Mouse (Mus musculus) adipocyte (in vitro differentiated cells): ENCODE measurements around the gene Ier2.
"Not testable (repeated sequence)": the region's sequence is repeated elsewhere in the genome, so short reads cannot be mapped to it uniquely, and the experiment has no call there.

ENCODE experiments used
- DNase-seq: peaks from one replicate; pipeline ENCODE4 v3.0.0-alpha.2; 2016; ENCODE audit warnings: low spot score

Gene Ier2

DNA sequence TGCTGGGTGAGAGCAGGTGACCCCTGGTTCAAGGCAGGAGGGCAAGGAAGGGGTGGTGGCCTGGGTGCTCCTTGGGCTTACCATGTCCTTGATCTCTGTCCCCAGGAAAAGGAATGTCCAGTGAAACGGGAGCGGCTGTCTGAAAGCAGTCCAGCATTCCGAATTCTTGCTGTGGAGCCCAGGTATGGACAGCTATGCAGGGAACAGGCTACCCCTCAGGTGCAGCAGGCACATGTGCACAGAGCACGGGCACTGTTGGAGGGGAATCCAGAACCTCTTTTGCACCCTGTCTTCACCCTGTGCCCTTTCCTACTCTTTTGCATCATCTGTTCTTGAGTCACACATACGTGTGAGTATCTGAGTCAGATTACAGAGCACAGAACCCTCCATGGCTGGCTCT is 35.6 kb upstream of the Ier2 start:
- DNase-seq, result no peak

DNA sequence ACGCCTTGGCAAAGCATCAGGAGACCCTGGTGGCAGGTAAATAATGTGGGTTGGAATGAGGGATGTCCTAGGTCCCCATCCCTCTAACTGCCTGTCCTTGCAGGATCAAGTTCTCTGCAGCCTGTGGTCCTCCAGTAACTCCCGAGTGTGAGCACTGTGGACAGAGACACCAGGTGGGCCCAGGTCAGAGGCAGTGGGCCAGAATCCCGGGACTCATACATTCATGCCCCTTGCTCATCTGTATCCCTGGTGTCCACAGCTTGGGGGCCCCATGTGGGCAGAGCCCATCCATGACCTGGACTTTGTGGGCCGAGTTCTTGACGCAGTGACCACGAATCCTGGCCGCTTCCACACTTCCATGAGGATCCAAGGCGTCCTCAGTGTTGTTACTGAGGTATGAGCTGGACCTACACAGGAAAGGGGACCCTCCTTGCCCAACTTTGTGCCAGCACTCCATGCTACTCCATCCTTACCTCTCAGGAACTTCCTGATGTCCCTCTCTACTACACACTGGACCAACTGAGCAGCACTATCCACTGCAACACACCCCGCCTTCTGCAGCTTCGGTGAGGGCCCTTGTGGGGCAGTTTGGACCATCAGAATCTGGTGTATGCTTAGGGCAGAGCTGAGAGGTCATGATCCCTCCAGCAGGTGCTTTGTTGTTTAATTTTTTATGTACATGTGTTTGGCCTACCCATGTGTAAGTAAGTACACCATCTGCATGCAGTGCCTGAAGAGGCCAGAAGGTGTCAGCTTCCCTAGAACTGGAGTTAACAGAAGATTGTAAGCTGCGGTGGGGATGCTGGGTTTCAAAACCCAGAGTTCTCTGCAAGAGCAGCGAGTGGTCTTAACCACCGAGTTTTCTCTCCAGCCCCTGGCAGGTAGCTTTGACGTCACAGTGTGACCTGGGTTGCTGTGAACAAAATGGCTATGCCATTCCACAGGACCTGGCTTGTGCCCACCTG is 34.8 kb upstream of the Ier2 start:
- peak; percentile 52 for DNase-seq

DNA sequence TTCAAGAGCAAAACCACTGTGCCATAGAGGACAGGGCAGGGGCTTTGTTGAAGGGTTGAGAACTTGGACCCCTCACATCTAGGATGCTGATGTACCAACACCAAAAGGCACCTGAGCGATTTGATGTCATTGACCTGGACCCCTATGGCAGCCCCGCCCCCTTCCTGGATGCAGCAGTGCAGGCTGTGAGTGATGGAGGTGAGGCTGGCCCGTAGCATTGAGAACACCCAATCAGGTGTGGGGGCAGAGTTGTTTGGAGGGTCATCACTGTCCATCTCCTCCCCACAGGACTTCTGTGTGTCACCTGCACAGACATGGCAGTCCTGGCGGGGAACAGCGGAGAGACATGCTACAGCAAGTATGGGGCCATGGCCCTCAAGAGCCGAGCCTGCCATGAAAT is 32.5 kb upstream of the Ier2 start:
- no peak for DNase-seq

DNA sequence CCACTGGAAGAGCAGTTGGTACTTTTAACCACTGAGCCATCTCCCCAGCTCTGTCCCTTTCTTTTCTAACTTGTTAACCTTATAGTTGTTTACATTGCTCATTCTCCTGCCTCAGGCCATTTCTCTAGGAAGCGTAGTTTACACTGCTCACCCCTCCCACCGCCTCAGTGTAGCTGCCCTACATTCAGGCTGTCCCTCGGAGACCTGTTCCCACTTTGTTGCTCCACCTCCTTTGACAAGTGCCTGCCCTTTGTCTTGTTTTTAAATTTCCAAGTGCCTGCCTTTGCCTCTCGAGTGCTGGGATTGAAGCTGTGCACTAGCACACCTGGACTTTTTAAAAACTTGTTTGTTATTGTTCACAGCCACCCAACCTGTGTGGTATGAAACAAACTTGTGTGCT is 30.7 kb upstream of the Ier2 start:
- no peak for DNase-seq

DNA sequence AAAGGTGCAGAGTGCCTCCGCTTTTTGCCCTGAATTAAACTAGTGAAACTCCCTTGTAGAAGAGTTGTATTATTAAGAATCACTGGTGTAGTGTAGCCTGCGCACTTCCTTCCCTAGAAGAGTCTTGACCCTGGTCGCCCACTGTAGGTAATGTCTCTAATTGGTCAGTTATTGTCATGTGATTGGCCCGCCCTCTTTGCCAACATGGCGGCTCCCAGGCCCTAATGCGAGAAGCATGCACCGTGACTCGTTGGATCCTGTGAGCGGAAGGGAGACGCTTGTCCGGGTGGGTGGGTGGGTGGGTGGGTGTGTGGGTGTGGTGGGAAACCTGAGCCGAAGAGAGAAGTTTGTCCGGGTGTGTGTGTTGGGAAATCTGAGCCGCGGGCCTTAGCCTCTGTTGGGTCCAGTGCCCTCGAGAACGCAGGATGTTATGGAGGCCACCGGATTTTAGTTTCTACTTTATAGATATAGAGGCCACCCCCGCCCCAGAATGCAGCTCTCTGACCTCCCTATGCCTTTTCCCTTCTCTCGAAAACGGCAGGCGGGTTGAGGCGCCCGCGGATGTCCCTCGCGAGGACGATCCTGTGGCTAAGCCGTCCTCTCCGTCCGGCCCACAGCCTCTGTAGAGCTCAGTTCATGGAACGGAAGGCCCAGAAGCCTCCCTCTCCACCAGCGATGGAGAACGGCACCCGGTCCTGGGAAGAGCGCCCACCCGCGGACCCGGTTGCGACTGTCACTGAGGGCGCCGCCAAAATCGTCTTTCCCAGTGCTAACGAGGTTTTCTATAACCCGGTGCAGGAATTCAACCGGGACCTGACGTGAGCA is 26.7 kb upstream of the Ier2 start:
- peak; percentile 98 for DNase-seq

DNA sequence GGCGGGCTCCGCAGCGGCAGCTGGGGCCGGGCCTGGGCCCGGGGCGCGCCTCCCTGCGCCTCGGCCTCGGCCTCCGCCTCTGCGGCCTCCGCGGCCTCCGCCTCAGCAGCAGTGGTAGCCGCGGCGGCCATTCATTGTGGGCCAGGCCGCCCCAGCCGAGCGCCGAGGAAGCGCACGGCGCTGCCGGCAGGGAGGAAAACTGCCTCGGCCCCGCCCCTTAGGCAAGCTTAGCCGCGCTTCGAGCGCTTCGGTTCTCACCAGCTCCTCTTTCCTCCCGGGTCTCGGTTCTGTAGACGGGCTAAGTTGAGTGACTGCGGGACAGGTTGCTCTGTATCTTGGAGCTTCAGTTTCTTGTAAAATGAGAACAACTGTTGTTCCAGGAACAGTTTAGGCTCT is 25.1 kb upstream of the Ier2 start, which contains the start of gene Nacc1:
TSS of gene Nacc1 (minus strand) at position 158 of the 396 bp plus-strand sequence.
- DNase-seq, result peak; percentile 91

DNA sequence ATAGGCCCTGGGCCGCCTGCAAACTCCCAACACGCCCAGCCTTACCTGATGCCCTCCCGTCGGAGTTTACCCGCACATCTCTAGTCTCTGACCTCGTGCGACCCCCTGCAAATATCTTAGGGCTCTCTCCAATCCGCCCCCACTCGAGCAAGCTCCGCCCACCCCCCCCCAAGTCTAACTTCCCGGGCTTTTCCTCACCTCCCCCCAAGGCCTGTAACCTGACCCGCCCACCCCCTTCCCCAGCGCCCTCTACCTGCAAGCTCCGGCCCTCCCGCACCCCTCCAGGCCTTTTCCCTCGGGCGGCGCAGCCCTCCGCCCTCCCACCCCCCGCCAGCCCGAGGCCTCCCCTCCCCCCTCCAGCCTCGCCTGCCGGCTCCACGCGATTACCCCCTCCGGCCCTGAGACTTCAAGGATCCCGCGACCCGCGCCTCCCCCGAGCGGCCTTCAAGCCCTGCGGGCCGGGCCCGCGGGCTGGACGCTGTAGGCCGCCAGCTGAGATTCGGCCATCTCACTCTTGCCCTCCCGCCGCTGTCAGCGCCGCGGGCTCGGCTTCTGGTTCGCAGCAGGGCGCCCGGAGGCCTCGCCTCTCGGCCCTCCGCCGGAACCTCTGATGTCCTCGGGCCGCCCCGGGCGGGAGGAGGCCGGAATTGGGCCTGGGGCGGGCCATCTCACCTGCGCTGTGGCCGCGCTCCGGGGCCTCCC is 24.5 kb upstream of the Ier2 start:
- DNase-seq, result no peak

DNA sequence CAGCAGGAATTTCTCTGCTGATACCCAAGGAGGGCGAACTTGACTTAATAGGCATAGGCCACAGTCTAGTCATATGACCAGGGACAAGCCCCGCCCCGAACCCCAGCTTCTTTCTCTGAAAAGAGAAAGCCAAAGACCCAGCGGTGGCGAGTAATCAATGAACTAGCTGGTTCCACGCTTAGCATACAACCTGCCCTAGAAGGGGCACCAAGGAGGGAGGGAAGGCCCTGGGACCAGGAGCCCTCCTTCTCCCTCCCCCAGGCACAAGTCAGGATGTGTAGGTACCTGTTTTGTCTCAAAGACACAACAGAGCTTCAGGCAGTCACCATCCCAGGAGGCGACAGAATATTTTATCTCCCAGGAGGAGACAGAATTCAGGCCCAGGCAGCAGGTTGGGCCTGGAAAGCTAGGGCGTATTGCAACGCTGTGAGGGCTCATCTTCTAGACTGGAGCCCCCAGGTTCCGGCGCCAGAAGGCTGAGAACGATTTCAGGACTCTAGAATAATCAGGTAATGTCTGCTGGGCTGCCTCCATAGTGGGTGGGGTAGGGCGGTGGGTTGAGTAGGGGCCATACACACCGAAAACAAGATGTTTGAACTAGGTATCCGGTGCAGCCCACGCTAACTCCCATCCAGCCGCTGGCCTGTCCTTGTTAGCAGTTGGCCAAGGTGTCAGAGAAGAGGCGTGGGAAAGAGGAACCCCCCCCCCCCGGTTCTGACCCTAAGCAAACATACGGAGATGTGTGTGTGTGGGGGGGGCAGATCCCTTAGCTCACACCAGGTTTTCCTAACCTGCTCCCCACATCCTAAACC is 23.7 kb upstream of the Ier2 start, which contains the start of gene Trmt1:
TSS of gene Trmt1 (plus strand) at position 117 of the 812 bp plus-strand sequence.
- DNase-seq, result no peak

DNA sequence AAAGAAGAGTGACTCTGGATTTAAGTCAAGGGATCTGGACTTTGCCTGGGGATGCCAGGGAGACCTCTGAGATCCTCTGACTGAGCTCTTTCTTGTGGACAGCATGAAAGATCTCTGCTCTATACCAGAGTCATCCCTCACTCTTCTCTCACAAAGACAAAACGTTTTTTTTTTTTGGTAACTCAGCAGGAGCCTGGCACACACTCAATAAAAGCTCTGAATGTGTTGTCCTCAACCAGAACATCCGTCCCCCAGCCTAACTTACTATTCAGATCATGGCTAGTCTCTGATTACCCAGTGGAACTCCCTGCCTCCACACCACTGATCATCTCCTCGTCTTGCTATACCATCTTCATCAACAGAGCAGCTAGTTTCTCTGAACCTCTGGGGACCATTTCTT is 21.9 kb upstream of the Ier2 start:
- DNase-seq, result no peak

DNA sequence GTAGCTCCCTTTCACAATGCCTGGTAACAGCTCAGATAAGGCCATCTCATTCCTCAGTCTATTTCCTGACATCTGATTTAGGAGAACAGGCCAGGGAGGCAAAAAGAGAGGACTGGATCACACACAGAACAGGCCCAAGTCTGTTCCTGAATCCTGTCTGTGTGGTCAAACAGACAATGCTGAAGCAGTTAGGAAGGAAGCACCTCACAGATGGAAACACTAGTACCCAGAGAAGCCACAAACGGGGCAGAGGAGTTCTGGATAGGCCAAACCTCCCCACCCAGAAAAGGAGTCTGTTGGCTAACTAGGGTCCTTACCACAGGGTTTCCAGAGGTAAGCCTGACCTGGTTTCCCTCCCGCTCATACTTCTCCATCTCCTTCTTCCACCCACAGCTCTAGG is 19.6 kb upstream of the Ier2 start:
- no peak for DNase-seq

DNA sequence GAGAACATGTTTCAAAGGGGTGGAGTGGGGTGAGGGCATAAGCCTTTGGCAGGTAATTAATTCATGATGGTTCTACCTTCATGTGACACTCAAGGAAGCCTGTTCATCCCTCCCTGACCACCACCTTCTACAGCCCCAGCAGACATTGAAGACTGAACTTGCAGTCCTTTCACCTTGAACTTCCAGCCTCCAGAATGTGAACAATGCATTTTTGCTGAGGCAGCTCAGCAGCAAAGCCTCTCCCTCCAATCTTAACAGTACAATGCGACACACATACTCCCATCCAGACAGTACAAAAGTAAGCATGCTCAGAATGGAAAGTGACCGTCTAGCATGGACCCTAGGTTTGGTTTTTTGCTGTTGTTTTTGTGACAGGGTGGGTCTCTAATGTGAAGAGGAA is 18.8 kb upstream of the Ier2 start:
- no peak for DNase-seq

DNA sequence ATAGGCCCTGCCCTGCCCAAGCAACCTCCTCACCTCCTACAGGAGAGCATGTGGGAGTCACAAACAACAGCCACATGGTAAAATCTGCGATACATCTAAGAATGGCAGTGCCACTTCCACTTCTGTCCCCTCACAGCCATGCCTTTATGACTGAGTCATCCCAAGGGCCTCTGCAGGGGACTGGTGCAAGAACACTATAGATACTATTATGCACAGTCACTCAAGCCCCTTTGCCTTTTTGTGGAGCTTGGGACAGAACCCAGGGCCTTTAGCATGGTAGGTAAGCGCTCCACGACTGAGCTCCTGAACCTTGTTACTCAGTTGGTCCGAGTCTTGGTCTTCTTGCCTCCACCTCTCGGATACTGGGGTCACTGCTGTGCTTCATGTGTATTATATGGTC is 14.7 kb upstream of the Ier2 start:
- DNase-seq, result no peak

DNA sequence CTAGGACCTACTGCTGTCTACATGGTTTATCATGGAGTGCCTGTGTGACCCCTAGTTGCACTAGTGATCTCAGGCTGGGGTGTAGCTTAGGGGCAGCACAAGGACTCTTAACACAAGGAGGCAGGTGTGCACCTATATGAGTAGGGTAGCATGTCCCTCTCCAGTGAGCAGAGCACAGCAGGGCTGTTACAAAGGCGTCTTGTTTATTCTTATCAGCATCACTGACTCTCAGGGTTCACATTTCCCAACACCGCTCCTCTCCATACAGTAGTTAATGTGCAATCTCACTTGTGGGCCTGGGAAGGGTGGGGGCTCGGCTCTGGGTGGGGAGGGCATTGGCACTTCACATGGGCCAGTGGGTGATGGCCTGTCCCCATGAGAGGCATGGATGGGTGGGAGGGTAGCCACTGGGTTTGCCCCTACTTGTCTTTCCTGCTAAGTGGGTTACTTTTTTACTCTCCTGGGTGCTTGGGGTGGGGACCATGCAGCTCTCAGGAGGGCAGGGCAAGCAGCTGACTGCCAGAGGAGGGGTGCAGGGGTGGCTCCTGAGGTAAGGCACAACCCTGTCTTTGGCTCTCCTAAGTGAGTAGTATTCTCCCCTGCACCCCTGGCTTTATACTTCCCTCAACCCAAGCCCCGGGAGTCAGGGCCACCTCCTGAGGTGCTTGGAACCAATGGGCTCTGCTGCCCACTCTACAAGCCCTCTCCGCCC is 7.8 kb upstream of the Ier2 start:
- DNase-seq, result not testable (repeated sequence)

DNA sequence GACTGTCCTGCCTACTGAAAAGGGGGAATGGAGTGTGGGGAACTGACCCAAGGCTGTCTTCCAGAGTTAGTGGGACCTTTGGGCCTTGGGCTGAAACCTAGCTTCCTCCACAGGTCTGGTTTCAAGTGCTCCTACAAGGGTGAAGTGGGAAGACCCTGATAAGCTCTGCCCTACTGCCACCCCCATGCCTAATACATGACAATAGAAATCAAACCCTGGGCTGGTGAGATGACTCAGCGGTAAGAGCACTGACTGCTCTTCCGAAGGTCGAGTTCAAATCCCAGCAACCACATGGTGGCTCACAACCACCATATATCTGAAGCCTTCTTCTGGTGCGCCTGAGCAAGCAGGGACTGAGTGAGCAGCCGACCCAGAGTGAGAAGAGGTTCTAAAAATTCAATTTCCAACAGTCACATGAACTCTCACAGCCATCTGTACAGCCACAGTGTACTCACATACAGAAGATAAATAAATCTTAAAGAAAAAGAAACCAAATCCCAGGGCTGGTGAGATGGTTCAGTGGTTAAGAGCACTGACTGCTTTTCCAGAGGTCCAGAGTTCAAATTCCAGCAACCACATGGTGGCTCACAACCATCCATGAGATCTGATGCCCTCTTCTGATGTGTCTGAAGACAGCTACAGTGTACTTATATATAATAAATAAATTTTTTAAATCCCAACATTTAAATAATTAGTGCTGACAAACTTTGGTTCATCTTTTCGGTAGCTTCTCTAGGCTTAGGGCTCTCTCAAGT is 6.3 kb upstream of the Ier2 start:
- DNase-seq, result no peak

DNA sequence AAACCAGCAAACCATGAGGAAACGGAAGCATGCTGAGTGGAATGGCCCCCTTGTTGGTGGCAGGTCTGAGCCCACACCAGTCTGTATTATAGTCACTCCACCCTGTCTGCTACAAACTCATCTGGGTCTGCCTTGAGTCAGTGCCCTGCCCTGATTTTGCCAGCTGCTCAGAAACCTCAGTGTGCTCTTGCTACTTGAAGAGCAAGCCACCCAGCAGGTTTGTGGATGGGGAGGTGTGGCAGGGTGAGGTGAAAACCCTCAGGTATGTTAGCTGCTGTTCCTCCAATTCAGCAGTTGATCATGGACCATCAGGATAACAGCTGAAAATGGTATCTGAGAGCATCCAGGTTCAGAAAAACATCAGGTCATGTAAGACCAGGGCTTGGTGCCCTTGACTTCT is 5.4 kb upstream of the Ier2 start:
- no peak for DNase-seq

DNA sequence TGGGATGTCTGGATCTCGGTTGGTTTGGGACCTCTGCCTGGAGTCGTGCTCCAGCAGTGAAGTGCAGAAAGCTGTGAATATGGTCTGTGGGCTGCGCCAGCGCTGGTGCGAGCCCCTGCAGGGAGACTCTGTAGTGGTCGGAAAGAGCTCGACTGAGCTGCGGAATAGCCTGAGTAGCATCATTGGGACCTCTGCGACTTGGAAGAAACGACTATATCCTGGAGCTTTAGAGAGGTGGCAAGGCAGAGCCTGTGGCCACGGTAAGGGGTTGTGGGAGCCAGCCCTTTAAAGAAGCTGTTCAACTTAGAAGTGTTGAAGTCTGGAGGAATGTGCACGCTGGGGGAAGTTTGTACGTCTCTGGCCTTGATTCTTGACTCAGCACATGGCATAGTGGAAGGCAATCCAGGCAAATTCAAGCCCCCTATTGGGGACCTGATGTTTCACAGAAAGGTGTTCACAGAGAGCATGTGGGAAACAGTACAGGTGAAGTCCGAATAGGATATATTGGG is 2.8 kb upstream of the Ier2 start:
- DNase-seq, result no peak

DNA sequence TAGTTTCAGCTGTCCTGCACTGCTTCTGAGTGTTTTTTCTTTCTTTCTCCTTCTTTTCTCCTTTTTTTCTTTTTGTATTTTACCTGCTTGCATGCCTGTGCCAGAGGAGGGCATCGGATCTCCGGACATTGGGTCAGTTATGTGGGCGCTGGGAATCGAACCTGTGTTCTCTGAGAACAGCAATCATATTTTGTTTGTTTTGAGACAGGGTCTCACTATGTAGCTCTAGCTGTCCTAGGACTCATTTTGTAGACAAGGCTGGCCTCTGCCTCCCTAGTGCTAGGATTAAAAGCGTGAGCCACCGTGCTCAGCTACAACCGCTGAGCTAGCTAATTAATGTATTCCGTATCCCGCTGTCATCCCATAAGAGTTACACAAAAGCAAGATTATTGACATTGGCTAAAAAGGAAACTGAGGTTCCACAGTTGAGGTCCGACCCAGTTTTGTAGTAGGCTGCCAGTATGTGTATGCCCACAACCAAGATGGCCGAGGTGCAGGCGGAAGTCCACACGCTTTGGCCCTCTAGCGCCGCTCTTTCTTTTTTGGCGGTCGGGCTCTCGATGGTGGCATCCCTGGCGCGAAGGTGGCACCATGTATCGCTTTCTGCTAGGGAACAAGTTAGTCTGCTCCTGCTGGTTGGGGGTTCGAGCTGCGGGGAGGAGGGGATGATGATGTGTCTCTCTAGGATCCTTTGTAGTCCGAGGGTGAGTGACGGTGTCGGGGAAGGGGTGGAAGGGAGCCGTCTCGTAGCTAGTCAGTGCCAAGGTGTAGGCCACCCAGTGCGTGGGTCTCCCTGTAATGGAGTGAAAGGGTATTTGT is 2.1 kb upstream of the Ier2 start:
- DNase-seq, result peak; percentile 95

DNA sequence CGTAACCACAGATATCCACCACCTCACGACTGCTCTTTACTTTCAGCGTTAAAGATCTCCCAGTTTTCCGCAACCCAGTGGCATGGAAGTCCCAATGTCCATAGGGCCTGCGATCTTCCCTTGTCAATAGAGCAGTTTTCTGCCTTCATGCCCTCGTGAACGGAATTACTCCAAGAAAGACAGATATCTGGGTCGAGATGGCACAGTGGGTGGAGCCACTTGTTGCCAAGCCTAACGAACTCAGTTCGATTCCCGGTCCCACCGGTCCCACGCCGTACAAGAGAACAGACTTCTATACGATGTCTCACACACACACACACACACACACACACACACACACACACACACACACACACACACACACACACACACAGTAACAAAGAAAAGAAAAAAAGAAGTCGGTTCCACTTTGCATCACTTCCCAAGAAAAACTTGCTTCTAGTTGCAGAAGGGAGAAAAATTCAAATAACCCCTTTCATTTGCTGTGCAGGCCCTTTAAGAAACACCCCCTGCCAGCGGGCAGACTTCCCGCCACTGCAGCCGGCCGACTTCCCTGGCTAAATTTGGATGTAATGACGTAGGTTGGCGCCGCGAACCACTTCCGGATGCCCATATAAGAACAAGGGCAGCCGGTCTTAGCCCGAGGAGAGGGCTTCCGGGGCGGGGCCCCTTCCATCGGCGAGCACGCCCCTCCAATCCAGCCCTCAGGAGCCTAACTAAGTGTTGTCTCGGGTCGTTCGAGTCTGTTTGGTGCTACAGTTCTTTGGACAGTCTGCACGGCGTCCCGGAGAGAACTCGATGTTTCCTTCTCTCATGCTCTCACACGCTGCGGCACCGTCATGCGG is 1.1 kb upstream of the Ier2 start:
- DNase-seq, result peak; percentile 100
